Mouse (Mus musculus) intestine, postnatal 0 days (tissue): ENCODE data around the gene Ptprg. TPM values are rescaled to one million over a fixed set of nuclear protein-coding genes. Genes with fewer than 3 reads are reported as not detected.

Source experiments
- ATAC-seq: fragments of 200-750 bp; cut with Nextera tagmentation; 2 replicates; pipeline ENCODE4 v1.8.0; 2017; ENCODE audit warnings: mild to moderate bottlenecking, moderate TSS enrichment, moderate library complexity
- H3K27ac ChIP-seq: fragments of 300-500 bp; sonication (generic); 2 replicates; pipeline ENCODE4 v1.5.1; 2014; ENCODE audit warnings: mild to moderate bottlenecking, low read depth, low read length, moderate library complexity
- H3K27me3 ChIP-seq: fragments of 300-500 bp; sonication (generic); replicated peaks from 2 replicates; pipeline ENCODE4 v1.6.1; 2014; ENCODE audit warnings: low read length, mixed read lengths; ENCODE audit not compliant: control insufficient read depth, insufficient read depth
- H3K36me3 ChIP-seq: fragments of 300-500 bp; sonication (generic); 2 replicates; pipeline ENCODE4 v1.6.1; 2014; ENCODE audit warnings: mild to moderate bottlenecking, moderate library complexity; ENCODE audit not compliant: control insufficient read depth, insufficient read depth
- H3K4me1 ChIP-seq: fragments of 300-500 bp; sonication (generic); replicated peaks from 2 replicates; pipeline ENCODE4 v1.6.1; 2014; ENCODE audit warnings: antibody characterized with exemption, low read length, mixed read lengths; ENCODE audit not compliant: control insufficient read depth, insufficient read depth
- H3K4me2 ChIP-seq: fragments of 300-500 bp; sonication (generic); replicated peaks from 2 replicates; pipeline ENCODE4 v1.6.1; 2014; ENCODE audit warnings: low read depth, mild to moderate bottlenecking, moderate library complexity
- H3K4me3 ChIP-seq: fragments of 300-500 bp; sonication (generic); 2 replicates; pipeline ENCODE4 v1.5.1; 2014; ENCODE audit warnings: low read depth, low read length
- H3K9ac ChIP-seq: fragments of 300-500 bp; sonication (generic); 2 replicates; pipeline ENCODE4 v1.6.1; 2014; ENCODE audit warnings: mild to moderate bottlenecking, low read depth, low read length
- H3K9me3 ChIP-seq: fragments of 300-500 bp; sonication (generic); 2 replicates; pipeline ENCODE4 v1.6.1; 2016; ENCODE audit warnings: mixed run types; ENCODE audit not compliant: control insufficient read depth
- CTCF ChIP-seq: sonication (generic); IDR thresholded peaks from 2 replicates; pipeline ENCODE4 v1.5.1; 2016; ENCODE audit warnings: low read depth, mild to moderate bottlenecking, control low read depth, antibody characterized with exemption, moderate library complexity
- WGBS: fragments of 180-500 bp; shearing (Covaris S2); extraction: QIAGEN DNeasy Blood & Tissue Kit; methylation state at CpG from one replicate; pipeline ENCODE4 v1.1.7; 2014; 5-methylcytosine and 5-hydroxymethylcytosine counted together
- polyA plus RNA-seq: library from polyadenylated mRNA; unstranded; fragments of >200 nt; fragmentation: Nextera tagmentation; extraction: Ambion mirVana; gene quantifications from 2 replicates; pipeline ENCODE4 v1.2.1, GENCODE M21; 2015

Gene Ptprg
- polyA plus RNA-seq, 1 experiment from 2014 or later, result 3.7 TPM

DNA sequence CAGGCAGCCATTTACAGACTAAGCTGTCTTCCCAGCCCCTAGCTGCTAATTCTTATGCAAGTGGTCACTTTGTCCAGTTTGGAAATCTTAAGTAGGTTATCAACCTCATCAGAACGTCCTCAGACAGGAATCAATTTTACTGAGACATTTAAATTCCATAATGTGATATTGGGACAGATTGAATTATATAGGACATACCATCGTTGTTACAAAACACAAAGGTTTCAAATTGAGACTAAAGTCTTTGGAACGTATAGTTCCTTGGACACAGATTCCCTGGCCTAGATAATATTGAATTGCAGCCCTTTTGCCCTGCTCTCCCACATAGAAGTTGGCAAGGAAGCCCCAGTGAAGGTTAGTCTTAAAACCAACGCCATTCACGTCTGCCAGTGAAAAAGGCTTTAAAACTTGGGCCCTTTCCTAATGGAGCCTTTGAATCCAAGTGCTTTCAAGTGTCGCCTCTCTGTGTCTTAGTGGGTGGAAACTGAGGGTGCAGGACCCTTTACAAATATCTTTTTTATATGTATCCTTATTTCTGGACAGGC, 222.7 kb downstream of the Ptprg start:
- no peak overlapping the region for H3K27ac ChIP-seq

DNA sequence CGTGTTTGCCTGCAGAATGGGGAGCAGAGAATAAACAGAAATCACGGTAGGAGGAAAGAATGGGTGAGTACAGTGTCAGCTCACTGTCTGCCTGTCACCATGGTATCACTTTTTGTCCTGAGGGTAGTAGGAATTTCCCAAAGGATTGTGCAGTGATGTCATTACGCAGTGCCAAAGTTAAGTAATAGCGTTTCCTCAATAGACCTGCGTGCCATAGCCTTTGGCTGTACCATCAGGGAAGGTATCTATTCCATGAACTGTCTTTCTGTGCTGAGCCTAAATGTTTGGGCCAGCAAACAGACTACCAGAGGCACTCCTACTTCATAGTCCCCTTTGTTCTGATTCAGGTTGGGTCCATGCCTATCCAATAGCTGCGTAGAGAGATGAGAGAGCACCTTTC, 223.2 kb downstream of the Ptprg start:
- no peaks in the 10 kb centered on the region for H3K36me3 ChIP-seq
- H3K9me3 ChIP-seq, result no peaks in the 10 kb centered on the region
- H3K27ac ChIP-seq, result no peak overlapping the region
- 92% methylated on average over 6 of the region's 6 CpGs for WGBS
- TF ChIP-seq CTCF, result no peak
- no peak overlapping the region for H3K9ac ChIP-seq
- H3K27me3 ChIP-seq, result no peaks in the 10 kb centered on the region
- H3K4me1 ChIP-seq, result no peaks in the 10 kb centered on the region
- ATAC-seq, result no peak
- no peak overlapping the region for H3K4me3 ChIP-seq
- H3K4me2 ChIP-seq, result no peak overlapping the region

More for the DNA sequence above, 222.7 kb downstream of the Ptprg start:
- no peak overlapping the region for H3K4me3 ChIP-seq
- TF ChIP-seq CTCF, result no peak
- H3K4me1 ChIP-seq, result no peaks in the 10 kb centered on the region
- H3K9ac ChIP-seq, result no peak overlapping the region
- WGBS, result 85% methylated on average over 6 of the region's 6 CpGs
- no peak overlapping the region for H3K4me2 ChIP-seq
- no peak for ATAC-seq
- H3K36me3 ChIP-seq, result no peaks in the 10 kb centered on the region
- H3K9me3 ChIP-seq, result no peaks in the 10 kb centered on the region
- no peaks in the 10 kb centered on the region for H3K27me3 ChIP-seq

DNA sequence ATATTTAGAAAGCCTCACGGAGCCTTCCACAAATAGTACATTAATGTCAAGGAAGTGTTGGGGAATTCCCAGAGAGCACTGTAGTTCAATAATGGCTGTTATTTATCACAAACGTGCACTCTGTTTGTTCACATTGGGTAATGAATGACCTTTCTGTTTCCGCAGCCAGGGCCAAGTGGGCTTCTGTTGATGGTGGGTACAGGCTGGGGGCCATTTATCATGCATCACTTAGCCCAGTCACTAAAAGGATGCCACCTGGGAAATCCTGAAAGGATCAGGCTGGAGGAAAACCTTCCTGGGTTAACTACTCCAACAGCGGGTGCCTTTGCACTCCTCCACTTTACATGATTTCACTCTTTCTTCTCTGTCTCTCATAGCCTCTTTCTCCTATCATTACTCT, 237.9 kb downstream of the Ptprg start:
- H3K9ac ChIP-seq, result no peak overlapping the region
- no peaks in the 10 kb centered on the region for H3K36me3 ChIP-seq
- H3K4me2 ChIP-seq, result no peak overlapping the region
- H3K27me3 ChIP-seq, result no peaks in the 10 kb centered on the region
- WGBS, result 54% methylated on average over 4 of the region's 4 CpGs
- no peak for ATAC-seq
- no peak for TF ChIP-seq CTCF
- no peaks in the 10 kb centered on the region for H3K4me1 ChIP-seq
- no peak overlapping the region for H3K27ac ChIP-seq
- no peaks in the 10 kb centered on the region for H3K9me3 ChIP-seq
- no peak overlapping the region for H3K4me3 ChIP-seq

GRCm38 (mm10) chr14:11793847-11794246, 240.5 kb downstream of the Ptprg start:
- no peak overlapping the region for H3K9ac ChIP-seq
- H3K4me1 ChIP-seq, result no peaks in the 10 kb centered on the region
- no peaks in the 10 kb centered on the region for H3K9me3 ChIP-seq
- no peak overlapping the region for H3K4me3 ChIP-seq
- H3K27me3 ChIP-seq, result no peaks in the 10 kb centered on the region
- H3K4me2 ChIP-seq, result no peak overlapping the region
- H3K36me3 ChIP-seq, result no peaks in the 10 kb centered on the region
- no peak overlapping the region for H3K27ac ChIP-seq
- WGBS, result 92% methylated on average over 3 of the region's 3 CpGs
- TF ChIP-seq CTCF, result no peak
- ATAC-seq, result no peak

GRCm38 (mm10) chr14:11802355-11803035, 249.2 kb downstream of the Ptprg start:
- Histone ChIP-seq H3K27me3 (no peaks in the 10 kb centered on the region), H3K4me3 (no peak overlapping the region), H3K36me3 (no peaks in the 10 kb centered on the region), H3K9ac (no peak overlapping the region), H3K9me3 (no peaks in the 10 kb centered on the region), H3K4me1 (no peaks in the 10 kb centered on the region), H3K4me2 (no peak overlapping the region), H3K27ac (no peak overlapping the region)
- TF ChIP-seq CTCF, result no peak
- ATAC-seq, result no peak
- WGBS, result 73% methylated on average over 4 of the region's 4 CpGs

DNA sequence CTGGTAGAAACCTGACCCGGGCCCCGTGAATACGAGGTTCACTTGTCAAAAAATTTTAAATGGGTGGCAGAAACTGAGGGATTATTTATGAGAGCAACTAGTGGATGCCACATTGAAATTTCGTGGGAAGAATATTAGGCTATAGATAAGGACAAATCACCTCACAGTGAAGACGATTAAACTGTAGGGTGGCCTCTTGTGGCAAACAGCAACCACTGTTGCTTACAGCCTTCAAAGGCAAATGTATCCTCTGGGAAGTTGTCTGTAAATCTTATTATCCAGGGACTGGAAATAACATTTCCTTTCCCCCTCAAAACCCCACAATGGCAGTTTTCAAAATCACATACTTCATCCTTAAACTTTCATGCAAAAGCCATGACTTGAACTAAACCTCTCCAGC, 253.3 kb downstream of the Ptprg start:
- H3K4me1 ChIP-seq, result no peaks in the 10 kb centered on the region
- H3K9ac ChIP-seq, result no peak overlapping the region
- no peak overlapping the region for H3K4me3 ChIP-seq
- no peaks in the 10 kb centered on the region for H3K27me3 ChIP-seq
- no peak overlapping the region for H3K27ac ChIP-seq
- no peak for ATAC-seq
- TF ChIP-seq CTCF, result no peak; the same call in 1 of the 2 replicates
- no peak overlapping the region for H3K4me2 ChIP-seq
- WGBS, result 52% methylated on average over 5 of the region's 5 CpGs
- H3K9me3 ChIP-seq, result no peaks in the 10 kb centered on the region
- no peaks in the 10 kb centered on the region for H3K36me3 ChIP-seq
